Mouse (Mus musculus) forebrain, postnatal 0 days (tissue): ENCODE data around the gene Chtf18. TPM values are rescaled to one million over a fixed set of nuclear protein-coding genes. Genes with fewer than 3 reads are reported as not detected.

Experiments used
- ATAC-seq: fragments of 200-750 bp; cut with Nextera tagmentation; 2 replicates; pipeline ENCODE4 v1.8.0; 2017; ENCODE audit warnings: mild to moderate bottlenecking, moderate library complexity
- DNase-seq: peaks from one replicate; pipeline ENCODE4 v3.0.0-alpha.2; 2015
- H3K27ac ChIP-seq: fragments of 300-500 bp; sonication (generic); 2 replicates; pipeline ENCODE4 v1.5.1; 2014; ENCODE audit warnings: low read depth, mild to moderate bottlenecking, antibody characterized with exemption, low read length, moderate library complexity, mixed read lengths
- H3K27me3 ChIP-seq: fragments of 300-500 bp; sonication (generic); 2 replicates; pipeline ENCODE4 v1.6.1; 2014; ENCODE audit warnings: mild to moderate bottlenecking, low read length, mixed read lengths; ENCODE audit not compliant: insufficient read depth
- H3K36me3 ChIP-seq: fragments of 300-500 bp; sonication (generic); 2 replicates; pipeline ENCODE4 v1.6.1; 2014; ENCODE audit warnings: mild to moderate bottlenecking, moderate library complexity; ENCODE audit not compliant: insufficient read depth
- H3K4me1 ChIP-seq: fragments of 300-500 bp; sonication (generic); 2 replicates; pipeline ENCODE4 v1.6.1; 2014; ENCODE audit warnings: antibody characterized with exemption; ENCODE audit not compliant: insufficient read depth
- H3K4me2 ChIP-seq: fragments of 300-500 bp; sonication (generic); 2 replicates; pipeline ENCODE4 v1.6.1; 2014; ENCODE audit warnings: low read depth, mild to moderate bottlenecking, moderate library complexity
- H3K4me3 ChIP-seq: fragments of 300-500 bp; sonication (generic); 2 replicates; pipeline ENCODE4 v1.5.1; 2014; ENCODE audit warnings: low read depth, low read length, mixed read lengths
- H3K9ac ChIP-seq: fragments of 300-500 bp; sonication (generic); 2 replicates; pipeline ENCODE4 v1.6.1; 2014; ENCODE audit warnings: mild to moderate bottlenecking
- H3K9me3 ChIP-seq: fragments of 300-500 bp; sonication (generic); 2 replicates; pipeline ENCODE4 v1.6.1; 2016; ENCODE audit warnings: low read length
- CTCF ChIP-seq: sonication (generic); IDR thresholded peaks from 2 replicates; pipeline ENCODE4 v1.5.1; 2016; ENCODE audit warnings: antibody characterized with exemption, control low read depth, low read depth
- WGBS: fragments of 180-500 bp; shearing (Covaris S2); extraction: QIAGEN DNeasy Blood & Tissue Kit; methylation state at CpG from one replicate; pipeline ENCODE4 v1.1.7; 2014; 5-methylcytosine and 5-hydroxymethylcytosine counted together
- polyA plus RNA-seq: library from polyadenylated mRNA; unstranded; fragments of >200 nt; fragmentation: Nextera tagmentation; extraction: Ambion mirVana; gene quantifications from 2 replicates; pipeline ENCODE4 v1.2.1, GENCODE M21; 2015
- total RNA-seq: library from RNA; depleted of rRNA; stranded (reverse); fragments of >200 nt; gene quantifications from 2 replicates; pipeline ENCODE4 v1.2.3, GENCODE M21; 2014; rRNA removed

Chtf18 gene
- total RNA-seq (2.2 and 3.7 TPM in 2 replicates), polyA plus RNA-seq (2.3 and 3.3 TPM in 2 replicates)

DNA sequence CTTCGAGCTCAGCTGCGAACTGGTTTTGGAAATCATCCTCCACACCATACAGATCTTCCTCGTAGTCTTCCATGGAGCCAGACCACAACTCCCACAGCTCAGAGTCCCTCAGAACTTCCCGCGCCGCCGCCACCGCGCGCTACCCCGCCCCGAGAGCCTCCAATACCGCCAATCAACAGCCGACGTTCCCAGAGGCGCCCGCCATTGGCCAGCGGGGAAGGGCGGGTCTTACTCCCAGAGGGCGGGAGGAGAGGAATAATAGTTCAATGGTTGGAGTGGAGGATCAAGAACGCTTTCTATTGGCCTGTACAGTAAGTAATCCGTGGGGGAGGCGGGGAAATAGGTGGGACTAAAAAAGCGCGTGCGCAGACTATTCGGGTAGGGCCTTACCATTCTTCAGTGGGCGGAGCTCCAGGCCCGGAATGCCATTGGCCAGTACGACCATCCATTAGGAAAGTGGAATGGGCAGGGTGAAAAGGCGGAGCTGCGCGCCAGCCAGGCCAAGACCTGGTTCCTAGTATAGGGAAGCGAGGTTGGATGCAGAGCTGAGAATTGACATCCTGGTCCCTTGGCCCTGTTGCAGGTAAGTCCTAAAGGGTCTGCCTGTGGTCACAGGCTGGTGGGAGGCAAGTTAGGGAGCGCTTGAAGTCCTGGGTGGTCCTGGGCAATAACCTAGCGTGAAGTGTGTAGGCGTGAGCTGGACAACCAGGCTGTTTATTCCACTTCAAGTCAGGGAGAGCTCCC, at the start of gene Chtf18, which contains the start of gene Rpusd1:
Gene Chtf18 (minus strand): TSS at position 155 of the 744 bp plus-strand sequence.
Gene Rpusd1 (plus strand): TSS at position 406 of the 744 bp plus-strand sequence.
- TF ChIP-seq CTCF, result no peak
- Histone ChIP-seq H3K9me3 (no peaks in the 10 kb centered on the region), H3K9ac (peak within 1 kb of the TSS; percentile 61), H3K27me3 (no peaks in the 10 kb centered on the region), H3K4me1 (peaks cover 13% of the 10 kb centered on the region; the same call in 1 of the 2 replicates), H3K4me2 (peak within 1 kb of the TSS; percentile 94), H3K27ac (peak within 1 kb of the TSS; percentile 62; the same call in 1 of the 2 replicates), H3K4me3 (peak within 1 kb of the TSS; percentile 67), H3K36me3 (peaks cover 15% of the 10 kb centered on the region; the same call in 1 of the 2 replicates)
- WGBS, result 2% methylated on average over 37 of the region's 37 CpGs
- ATAC-seq (peak; percentile 99), DNase-seq (peak; percentile 100)

DNA sequence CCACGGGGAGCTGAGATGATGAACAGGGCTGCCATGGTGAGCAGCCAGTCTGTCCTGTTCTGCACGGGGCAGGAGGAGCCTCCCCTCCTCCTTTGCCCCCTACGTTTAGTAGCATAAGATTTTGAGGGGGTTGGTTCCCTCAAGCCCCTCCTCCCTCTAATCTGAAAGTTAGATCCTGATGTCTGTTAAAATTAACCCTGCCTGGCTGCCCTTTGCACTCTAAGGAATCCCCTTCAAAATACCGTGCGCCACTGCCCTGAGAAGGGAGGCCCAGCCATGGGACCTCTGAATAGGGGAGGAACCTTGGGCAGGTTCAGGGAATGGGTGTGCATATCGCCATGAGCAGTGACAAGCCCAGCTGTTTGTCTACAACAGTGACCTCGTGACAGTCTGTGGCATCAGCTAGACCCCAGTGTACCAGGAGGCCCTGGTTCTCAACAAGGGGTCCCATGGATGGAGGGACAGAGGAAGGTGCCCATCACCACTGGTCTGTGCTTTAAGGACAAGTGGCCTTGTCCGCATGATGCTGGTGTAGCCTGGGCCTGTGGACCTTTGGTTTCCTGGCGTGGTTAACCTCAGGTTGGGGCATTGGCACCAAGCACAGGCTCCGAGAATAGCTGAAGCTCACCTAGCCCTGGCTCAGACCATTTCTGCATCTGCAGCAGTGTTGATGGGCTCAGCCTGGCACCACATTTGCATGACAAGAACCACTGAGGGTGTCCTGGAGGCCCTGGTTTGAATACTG, 48.3 kb upstream of the Chtf18 start:
- Histone ChIP-seq H3K4me2 (no peak overlapping the region), H3K4me3 (no peak overlapping the region), H3K27me3 (no peaks in the 10 kb centered on the region), H3K4me1 (peaks cover 5% of the 10 kb centered on the region), H3K9ac (no peak overlapping the region), H3K9me3 (no peaks in the 10 kb centered on the region), H3K36me3 (peaks cover 15% of the 10 kb centered on the region), H3K27ac (no peak overlapping the region)
- WGBS, result 85% methylated on average over 10 of the region's 10 CpGs
- DNase-seq (no peak), ATAC-seq (no peak)
- TF ChIP-seq CTCF, result no peak

- peak within 1 kb of the TSS; percentile 76 for H3K9ac ChIP-seq
- WGBS, result 2% methylated on average over 37 of the region's 37 CpGs
Observed at GRCm38 (mm10) chr17:25773549-25774120, 46.4 kb upstream of the Chtf18 start, which contains the start of gene Narfl. Gene Narfl, plus strand, starts transcription at chr17:25773776.

DNA sequence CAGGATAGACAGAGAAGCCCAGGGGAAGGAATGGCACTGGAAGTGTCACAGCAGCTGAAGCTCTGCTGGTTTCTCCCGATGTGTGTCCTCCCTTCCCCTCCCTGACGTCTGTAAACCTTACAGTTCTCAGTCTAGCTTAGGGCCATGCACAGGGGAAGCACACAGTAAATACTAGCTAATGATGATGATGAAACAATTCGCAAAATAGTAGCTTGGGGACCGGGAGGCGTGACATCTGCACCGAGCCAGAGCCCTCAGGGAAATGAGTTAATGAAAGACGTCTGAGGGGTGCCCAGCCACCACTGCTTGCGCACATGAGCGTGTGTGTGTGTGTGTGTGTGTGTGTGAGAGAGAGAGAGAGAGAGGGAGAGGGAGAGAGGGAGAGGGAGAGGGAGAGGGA, 42.1 kb upstream of the Chtf18 start:
- WGBS, result 56% methylated on average over 9 of the region's 9 CpGs
- Histone ChIP-seq H3K4me3 (no peak overlapping the region), H3K9ac (no peak overlapping the region), H3K4me2 (no peak overlapping the region), H3K27ac (no peak overlapping the region), H3K27me3 (no peaks in the 10 kb centered on the region), H3K36me3 (no peaks in the 10 kb centered on the region), H3K4me1 (peaks cover 3% of the 10 kb centered on the region), H3K9me3 (no peaks in the 10 kb centered on the region)
- ATAC-seq (no peak), DNase-seq (no peak)
- no peak for TF ChIP-seq CTCF

More at GRCm38 (mm10) chr17:25773549-25774120, 46.4 kb upstream of the Chtf18 start, which contains the start of gene Narfl:
- Histone ChIP-seq H3K4me3 (peak within 1 kb of the TSS; percentile 69), H3K4me2 (peak within 1 kb of the TSS; percentile 84), H3K4me1 (peaks cover 5% of the 10 kb centered on the region), H3K36me3 (peaks cover 4% of the 10 kb centered on the region; the same call in 1 of the 2 replicates), H3K9me3 (no peaks in the 10 kb centered on the region), H3K27ac (no peak within 1 kb of the TSS), H3K27me3 (no peaks in the 10 kb centered on the region)
- TF ChIP-seq CTCF, result peak; percentile 99
- peak; percentile 98 for DNase-seq
- peak; percentile 93 for ATAC-seq

GRCm38 (mm10) chr17:25765886-25766285, 38.7 kb upstream of the Chtf18 start:
- Histone ChIP-seq H3K27ac (no peak overlapping the region), H3K36me3 (no peaks in the 10 kb centered on the region), H3K4me1 (no peaks in the 10 kb centered on the region), H3K4me2 (no peak overlapping the region), H3K27me3 (no peaks in the 10 kb centered on the region), H3K4me3 (no peak overlapping the region), H3K9me3 (no peaks in the 10 kb centered on the region), H3K9ac (no peak overlapping the region)
- DNase-seq (no peak), ATAC-seq (peak; percentile 43; the same call in 1 of the 2 replicates)
- no peak for TF ChIP-seq CTCF
- 13% methylated on average over 5 of the region's 5 CpGs for WGBS

DNA sequence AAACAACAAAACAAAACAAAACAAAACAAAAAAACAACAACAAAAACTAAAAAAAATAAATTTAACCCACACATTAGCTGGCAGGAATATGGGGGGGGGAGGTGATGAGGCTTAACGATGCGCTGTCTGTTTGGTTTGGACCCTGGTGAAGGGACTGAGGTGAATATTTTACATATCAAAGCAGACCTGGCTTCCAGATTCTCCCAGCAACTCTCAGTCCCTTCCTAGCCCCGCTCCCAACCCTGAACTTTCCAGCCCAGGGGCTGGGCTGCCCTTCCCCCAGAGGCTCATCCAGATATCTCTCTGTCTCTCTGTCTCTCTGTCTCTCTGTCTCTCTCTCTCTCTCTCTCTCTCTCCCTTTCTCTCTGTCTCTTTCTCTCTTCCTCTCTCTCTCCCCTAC, 35.4 kb upstream of the Chtf18 start:
- Histone ChIP-seq H3K4me3 (no peak overlapping the region), H3K27me3 (no peaks in the 10 kb centered on the region), H3K4me1 (no peaks in the 10 kb centered on the region), H3K9me3 (no peaks in the 10 kb centered on the region), H3K4me2 (no peak overlapping the region), H3K36me3 (no peaks in the 10 kb centered on the region), H3K9ac (no peak overlapping the region), H3K27ac (no peak overlapping the region)
- DNase-seq (no peak), ATAC-seq (no peak)
- 39% methylated on average over 3 of the region's 3 CpGs for WGBS
- no peak for TF ChIP-seq CTCF
